Mouse (Mus musculus): ENCODE results near the gene Cep170. TPM values are rescaled to one million over a fixed set of nuclear protein-coding genes. Genes with fewer than 3 reads are reported as not detected.

The Cep170 gene
- polyA plus RNA-seq, 1 experiment = 12.1 TPM

DNA sequence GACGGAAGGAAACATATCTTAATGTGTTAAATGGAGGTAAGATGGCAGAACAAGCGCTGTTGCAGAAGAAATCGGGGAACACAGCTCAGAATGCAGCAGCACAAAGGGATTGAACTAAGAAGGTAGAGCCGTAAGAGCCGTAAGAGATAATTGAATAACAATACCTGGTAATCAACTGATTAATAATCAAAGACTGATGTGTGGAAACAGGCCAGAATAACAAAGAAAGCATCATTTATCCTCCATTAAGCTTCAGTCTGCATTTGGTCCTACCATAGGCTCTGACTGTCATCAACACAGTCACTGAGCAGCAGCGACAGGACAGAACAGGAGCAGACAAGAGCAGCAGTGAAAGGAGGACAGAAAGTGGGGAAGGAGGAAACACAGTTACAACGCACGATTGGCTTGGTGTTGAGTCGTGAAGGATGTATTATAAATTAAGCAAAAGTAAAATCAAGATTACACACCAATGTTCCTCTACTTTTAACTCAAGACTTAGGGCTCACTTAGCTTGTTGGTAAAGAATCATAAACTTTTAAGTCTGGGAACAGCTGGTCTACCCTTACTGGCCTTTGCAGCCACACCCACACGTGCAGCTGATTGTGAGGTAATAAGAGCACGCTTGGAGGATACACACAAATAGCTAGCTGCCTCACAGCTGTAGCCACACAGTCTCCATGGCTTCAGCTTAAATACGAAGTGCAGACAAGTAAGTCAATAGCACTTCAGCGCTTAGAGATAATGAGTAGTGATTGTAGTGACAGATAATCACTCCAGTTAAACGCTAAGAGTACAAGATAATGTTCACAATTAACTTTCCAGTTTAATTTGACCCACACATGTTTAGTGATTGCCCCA is 59.8 kb downstream of the Cep170 start:
- WGBS = 85% methylated on average over 14 of the region's 14 CpGs
- Histone ChIP-seq H3K4me1 (ENCODE audit: control insufficient read depth, insufficient read depth, low read length) (no peaks in the 10 kb centered on the region), H3K4me3 (replicated peaks; ENCODE audit: control insufficient read depth, low read depth, low read length) (no peak overlapping the region), H3K27ac (ENCODE audit: control insufficient read depth, insufficient read depth, low read depth, low read length, poor library complexity) (no peak overlapping the region)
- no peak for TF ChIP-seq POLR2A (IDR thresholded peaks at IDR 0.05; ENCODE audit: borderline replicate concordance, control insufficient read depth, low read depth, low read length)
- no peak for TF ChIP-seq CTCF (IDR thresholded peaks at IDR 0.05; ENCODE audit: control insufficient read depth, insufficient read depth, low read length)

DNA sequence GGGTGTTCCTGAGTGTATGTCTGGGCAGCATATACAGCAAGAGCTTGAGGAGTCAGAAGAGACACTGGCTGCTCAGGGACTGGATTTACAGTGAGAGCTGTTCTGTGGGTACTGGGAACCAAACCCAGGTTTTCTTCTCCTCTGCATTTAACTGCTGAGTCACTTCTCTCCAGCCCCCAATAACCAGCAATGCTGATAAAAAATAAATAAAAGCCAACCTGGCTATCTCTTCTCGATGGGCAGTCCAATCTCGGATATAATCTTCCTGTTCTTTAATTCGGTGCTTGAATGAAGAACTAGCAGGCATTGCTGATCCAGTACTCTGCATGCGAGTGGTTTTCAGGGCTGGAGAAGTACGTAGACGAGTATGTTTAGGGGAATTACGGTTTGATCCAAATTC is 64.2 kb downstream of the Cep170 start:
- no peaks in the 10 kb centered on the region for H3K4me1 ChIP-seq (ENCODE audit: control insufficient read depth, insufficient read depth, low read length)
- H3K27ac ChIP-seq (ENCODE audit: control insufficient read depth, insufficient read depth, low read depth, low read length, poor library complexity) = no peak overlapping the region
- no peak overlapping the region for H3K4me3 ChIP-seq (replicated peaks; ENCODE audit: control insufficient read depth, low read depth, low read length)
- 78% methylated on average over 7 of the region's 7 CpGs for WGBS
- TF ChIP-seq CTCF (IDR thresholded peaks at IDR 0.05; ENCODE audit: control insufficient read depth, insufficient read depth, low read length) = no peak
- TF ChIP-seq POLR2A (IDR thresholded peaks at IDR 0.05; ENCODE audit: borderline replicate concordance, control insufficient read depth, low read depth, low read length) = no peak

DNA sequence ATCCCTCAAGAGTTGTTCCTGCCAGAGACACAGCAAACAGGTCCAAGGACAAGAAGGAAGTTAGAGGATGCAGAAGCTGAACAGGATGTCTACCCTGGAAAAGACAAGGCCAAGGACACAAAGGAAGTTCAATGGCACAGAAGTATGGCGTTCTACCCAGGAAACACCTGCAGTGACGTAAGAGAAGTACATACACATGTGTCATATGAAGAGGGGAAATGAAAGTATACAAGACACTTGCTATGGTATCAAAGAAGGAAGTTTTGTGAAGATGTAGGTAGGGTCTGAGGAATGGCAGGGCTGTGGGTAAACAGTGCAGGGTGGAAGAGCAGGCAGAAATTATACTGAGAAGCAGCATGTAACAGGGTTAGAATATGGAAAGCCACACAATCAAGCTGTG is 81.0 kb downstream of the Cep170 start:
- TF ChIP-seq POLR2A (IDR thresholded peaks at IDR 0.05; ENCODE audit: borderline replicate concordance, control insufficient read depth, low read depth, low read length) (no peak), CTCF (IDR thresholded peaks at IDR 0.05; ENCODE audit: control insufficient read depth, insufficient read depth, low read length) (no peak)
- H3K4me3 ChIP-seq (replicated peaks; ENCODE audit: control insufficient read depth, low read depth, low read length) = no peak overlapping the region
- WGBS = 37% methylated on average over 2 of the region's 2 CpGs
- no peaks in the 10 kb centered on the region; the same call in 1 of the 2 replicates for H3K4me1 ChIP-seq (ENCODE audit: control insufficient read depth, insufficient read depth, low read length)
- H3K27ac ChIP-seq (ENCODE audit: control insufficient read depth, insufficient read depth, low read depth, low read length, poor library complexity) = no peak overlapping the region

DNA sequence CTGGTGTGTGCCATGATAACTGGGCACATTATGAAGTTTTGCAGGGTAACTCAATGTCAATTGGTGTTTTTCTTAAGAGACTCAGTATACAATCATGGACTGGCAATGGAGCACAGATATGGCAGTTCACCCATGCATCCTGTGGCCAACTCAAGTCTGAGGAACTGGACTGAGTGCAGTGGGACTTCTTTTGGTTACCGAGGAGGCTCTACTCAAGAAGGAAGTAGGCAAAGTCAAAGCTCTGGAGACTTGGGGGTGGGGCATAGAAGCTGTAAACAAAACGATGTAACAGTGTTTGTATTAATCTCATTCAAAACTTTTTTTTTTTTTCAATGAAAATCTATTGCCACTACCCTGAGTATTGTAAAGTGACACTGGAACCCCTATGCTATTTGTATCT is 83.3 kb downstream of the Cep170 start:
- TF ChIP-seq CTCF (IDR thresholded peaks at IDR 0.05; ENCODE audit: control insufficient read depth, insufficient read depth, low read length) (no peak), POLR2A (IDR thresholded peaks at IDR 0.05; ENCODE audit: borderline replicate concordance, control insufficient read depth, low read depth, low read length) (no peak)
- Histone ChIP-seq H3K27ac (ENCODE audit: control insufficient read depth, insufficient read depth, low read depth, low read length, poor library complexity) (no peak overlapping the region; the same call in 1 of the 2 replicates), H3K4me3 (replicated peaks; ENCODE audit: control insufficient read depth, low read depth, low read length) (no peak overlapping the region), H3K4me1 (ENCODE audit: control insufficient read depth, insufficient read depth, low read length) (no peaks in the 10 kb centered on the region; the same call in 1 of the 2 replicates)
- WGBS = 36% methylated on average over 2 of the region's 2 CpGs

DNA sequence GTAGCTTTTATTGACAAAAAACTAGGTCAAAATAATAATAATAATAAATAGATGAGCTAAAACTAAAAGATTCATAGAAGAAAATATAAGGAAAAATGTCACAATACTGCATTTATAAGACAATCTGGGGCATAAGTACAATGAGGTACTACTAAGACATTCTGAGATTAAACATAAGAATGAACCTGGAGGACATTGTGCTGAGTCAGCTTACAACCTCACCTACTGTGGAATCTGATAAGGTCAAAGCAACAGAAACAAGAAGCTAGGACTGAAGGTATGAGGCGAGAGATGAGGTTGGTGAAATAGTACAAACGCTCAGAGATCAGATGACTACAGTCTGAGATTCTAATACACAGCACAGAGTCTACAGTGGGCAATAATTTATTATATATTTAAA is 86.5 kb downstream of the Cep170 start:
- Histone ChIP-seq H3K4me3 (replicated peaks; ENCODE audit: control insufficient read depth, low read depth, low read length) (no peak overlapping the region), H3K27ac (ENCODE audit: control insufficient read depth, insufficient read depth, low read depth, low read length, poor library complexity) (no peak overlapping the region), H3K4me1 (ENCODE audit: control insufficient read depth, insufficient read depth, low read length) (peaks cover 2% of the 10 kb centered on the region)
- 84% methylated on average over 2 of the region's 2 CpGs for WGBS
- TF ChIP-seq POLR2A (IDR thresholded peaks at IDR 0.05; ENCODE audit: borderline replicate concordance, control insufficient read depth, low read depth, low read length) = no peak
- TF ChIP-seq CTCF (IDR thresholded peaks at IDR 0.05; ENCODE audit: control insufficient read depth, insufficient read depth, low read length) = no peak

DNA sequence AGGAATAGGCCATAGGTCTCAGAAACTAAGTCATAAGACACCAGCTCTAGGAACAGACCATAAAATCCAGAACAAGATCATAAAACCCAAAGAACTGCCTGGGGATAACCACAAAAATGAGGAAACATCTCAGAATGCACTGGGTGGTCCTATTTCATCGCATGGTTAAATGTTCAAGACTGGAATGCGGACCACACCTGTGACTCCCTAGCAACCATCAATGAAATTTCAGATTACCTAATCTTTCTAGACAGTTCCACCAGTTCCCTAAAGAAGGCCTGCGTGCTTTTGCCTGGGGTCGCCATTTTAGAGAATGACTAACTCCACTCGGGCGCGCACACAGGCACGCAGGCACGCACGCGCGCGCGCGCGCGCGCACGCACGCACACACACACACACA is 89.1 kb downstream of the Cep170 start:
- no peak for TF ChIP-seq CTCF (IDR thresholded peaks at IDR 0.05; ENCODE audit: control insufficient read depth, insufficient read depth, low read length)
- no peak for TF ChIP-seq POLR2A (IDR thresholded peaks at IDR 0.05; ENCODE audit: borderline replicate concordance, control insufficient read depth, low read depth, low read length)
- Histone ChIP-seq H3K4me1 (ENCODE audit: control insufficient read depth, insufficient read depth, low read length) (peaks cover 2% of the 10 kb centered on the region), H3K27ac (ENCODE audit: control insufficient read depth, insufficient read depth, low read depth, low read length, poor library complexity) (no peak overlapping the region), H3K4me3 (replicated peaks; ENCODE audit: control insufficient read depth, low read depth, low read length) (no peak overlapping the region)
- 92% methylated on average over 20 of the region's 20 CpGs for WGBS

DNA sequence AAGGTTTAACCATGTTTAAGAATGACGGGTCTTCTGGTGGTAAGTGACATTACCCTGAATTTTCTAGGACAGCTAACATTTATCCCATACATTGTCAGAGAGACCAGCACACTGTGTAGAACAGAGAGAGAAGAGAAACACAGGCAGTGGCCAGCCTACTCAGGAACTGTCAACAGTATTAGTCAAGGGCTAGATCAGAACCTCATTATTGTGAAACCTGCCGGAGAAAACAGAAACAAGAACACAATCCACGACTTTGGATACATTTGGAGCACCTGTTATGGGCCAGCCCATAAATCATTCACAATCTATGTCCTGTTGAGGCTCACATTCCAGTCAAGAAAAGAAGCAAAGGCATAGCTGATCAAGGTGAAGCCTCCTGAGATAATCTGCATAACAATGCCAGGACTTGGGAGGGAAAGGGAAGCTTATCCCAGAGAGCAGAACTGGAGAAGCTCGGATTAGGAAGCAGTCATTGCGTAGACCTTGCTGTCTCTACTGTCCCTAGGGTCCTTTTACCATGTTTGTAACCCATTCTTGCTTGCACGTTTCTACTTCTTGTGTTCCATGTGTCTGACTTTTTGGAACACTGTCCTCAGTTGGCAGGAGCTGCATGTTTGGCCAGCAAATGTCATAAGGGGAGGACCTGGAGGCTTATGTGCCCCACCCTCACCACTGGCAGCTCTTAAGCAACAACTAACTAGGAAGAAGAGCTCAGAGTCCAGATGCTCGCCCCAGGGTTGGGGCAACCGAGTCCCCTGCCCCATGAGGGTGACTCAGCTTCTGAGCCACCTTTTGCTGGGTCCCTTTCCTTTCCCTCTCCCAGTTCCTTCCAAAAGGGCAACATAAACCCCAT is 89.8 kb downstream of the Cep170 start:
- Histone ChIP-seq H3K4me3 (replicated peaks; ENCODE audit: control insufficient read depth, low read depth, low read length) (no peak overlapping the region), H3K27ac (ENCODE audit: control insufficient read depth, insufficient read depth, low read depth, low read length, poor library complexity) (no peak overlapping the region), H3K4me1 (ENCODE audit: control insufficient read depth, insufficient read depth, low read length) (peaks cover 2% of the 10 kb centered on the region)
- TF ChIP-seq CTCF (IDR thresholded peaks at IDR 0.05; ENCODE audit: control insufficient read depth, insufficient read depth, low read length) (no peak), POLR2A (IDR thresholded peaks at IDR 0.05; ENCODE audit: borderline replicate concordance, control insufficient read depth, low read depth, low read length) (no peak)
- 52% methylated on average over 8 of the region's 8 CpGs for WGBS

DNA sequence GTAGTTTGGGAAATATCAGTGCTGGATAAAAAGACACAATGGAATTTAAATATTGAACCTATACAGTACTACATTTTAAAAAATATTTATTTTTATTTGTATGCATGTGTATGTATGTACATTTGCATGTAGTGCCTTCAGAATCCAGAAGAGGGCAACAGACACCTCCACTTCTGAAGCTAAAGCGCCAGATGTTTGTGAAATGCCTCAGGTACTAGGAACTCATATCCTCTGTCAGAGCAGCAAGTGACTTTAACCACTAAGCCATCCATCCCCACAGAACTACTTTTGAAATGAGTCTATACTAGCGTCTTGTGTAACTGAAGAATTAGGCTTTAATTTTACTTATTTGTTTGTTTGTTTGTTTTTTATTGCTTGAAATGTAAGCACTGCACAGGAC is 101.4 kb downstream of the Cep170 start:
- Histone ChIP-seq H3K27ac (ENCODE audit: control insufficient read depth, insufficient read depth, low read depth, low read length, poor library complexity) (no peak overlapping the region), H3K4me1 (ENCODE audit: control insufficient read depth, insufficient read depth, low read length) (no peaks in the 10 kb centered on the region), H3K4me3 (replicated peaks; ENCODE audit: control insufficient read depth, low read depth, low read length) (no peak overlapping the region)
- WGBS = 29% methylated on average over 2 of the region's 2 CpGs
- no peak for TF ChIP-seq POLR2A (IDR thresholded peaks at IDR 0.05; ENCODE audit: borderline replicate concordance, control insufficient read depth, low read depth, low read length)

All from bone marrow, adult 2 months (tissue).